Mouse (Mus musculus) spleen, adult 2 months (tissue): Measurements from ENCODE around the gene Ube2d1. TPM values are rescaled to one million over a fixed set of nuclear protein-coding genes. Genes with fewer than 3 reads are reported as not detected.

ENCODE experiments used
- DNase-seq, 2 experiments: peaks; one replicate each; pipeline versions ENCODE4 v3.0.0 to v3.0.0-alpha.2; 2012 to 2021; ENCODE audit warnings: low spot score in 2 of 2, low read depth in 1 of 2
- H3K27ac ChIP-seq: fragments of 200-500 bp; 2 replicates; pipeline ENCODE4 v1.5.1; 2012; ENCODE audit warnings: low read length, inconsistent platforms; ENCODE audit not compliant: insufficient read depth
- H3K27me3 ChIP-seq: fragments of 200-500 bp; 2 replicates; pipeline ENCODE4 v1.6.1; 2012; ENCODE audit warnings: mild to moderate bottlenecking, moderate library complexity, low read length, inconsistent platforms; ENCODE audit not compliant: control insufficient read depth, insufficient read depth
- H3K36me3 ChIP-seq: fragments of 200-500 bp; 2 replicates; pipeline ENCODE4 v1.6.1; 2012; ENCODE audit warnings: mild to moderate bottlenecking, low read length, inconsistent platforms; ENCODE audit not compliant: control insufficient read depth, insufficient read depth
- H3K4me1 ChIP-seq: fragments of 200-500 bp; 2 replicates; pipeline ENCODE4 v1.6.1; 2011; ENCODE audit warnings: inconsistent platforms; ENCODE audit not compliant: control insufficient read depth, insufficient read depth, insufficient read length
- H3K4me3 ChIP-seq: fragments of 200-500 bp; 2 replicates; pipeline ENCODE4 v1.5.1; 2011; ENCODE audit warnings: mild to moderate bottlenecking, inconsistent platforms; ENCODE audit not compliant: insufficient read depth, insufficient read length; ENCODE audit errors: extremely low read depth
- CTCF ChIP-seq: fragments of 200-500 bp; IDR thresholded peaks from 2 replicates; pipeline ENCODE4 v1.5.1; 2011; ENCODE audit warnings: mild to moderate bottlenecking, inconsistent platforms; ENCODE audit not compliant: insufficient read depth, insufficient read length, insufficient replicate concordance; ENCODE audit errors: extremely low read depth
- POLR2A ChIP-seq: fragments of 200-500 bp; IDR thresholded peaks from 2 replicates; pipeline ENCODE4 v1.6.1; 2011; ENCODE audit warnings: low read depth, low read length, inconsistent platforms
- WGBS: fragments of 180-500 bp; shearing (Covaris S2); methylation state at CpG from one replicate; pipeline ENCODE4 v1.1.7; 2018; 5-methylcytosine and 5-hydroxymethylcytosine counted together
- polyA plus RNA-seq: library from polyadenylated mRNA; depleted of rRNA; stranded (reverse); fragments of >200 nt; gene quantifications from 2 replicates; pipeline ENCODE4 v1.2.3, GENCODE M21; 2012; rRNA removed

The Ube2d1 gene
- polyA plus RNA-seq: 29.4 and 48.9 TPM in 2 replicates

GRCm38 (mm10) chr10:71285126-71285580 lies at the start of gene Ube2d1:
Gene Ube2d1, minus strand, starts transcription at chr10:71285262.
- Histone ChIP-seq H3K27ac (no peak within 1 kb of the TSS; the same call in 1 of the 2 replicates), H3K36me3 (no peaks in the 10 kb centered on the region), H3K27me3 (no peaks in the 10 kb centered on the region), H3K4me1 (peaks cover 4% of the 10 kb centered on the region; the same call in 1 of the 2 replicates), H3K4me3 (peak within 1 kb of the TSS; percentile 75)
- DNase-seq: peak; percentile 26 to 86
- TF ChIP-seq POLR2A (peak; percentile 28; the same call in 1 of the 2 replicates), CTCF (0 out of 2 replicates have a peak, but pooled peaks have one; percentile 2)
- under 1% methylated on average over 49 of the region's 50 CpGs for WGBS

DNA sequence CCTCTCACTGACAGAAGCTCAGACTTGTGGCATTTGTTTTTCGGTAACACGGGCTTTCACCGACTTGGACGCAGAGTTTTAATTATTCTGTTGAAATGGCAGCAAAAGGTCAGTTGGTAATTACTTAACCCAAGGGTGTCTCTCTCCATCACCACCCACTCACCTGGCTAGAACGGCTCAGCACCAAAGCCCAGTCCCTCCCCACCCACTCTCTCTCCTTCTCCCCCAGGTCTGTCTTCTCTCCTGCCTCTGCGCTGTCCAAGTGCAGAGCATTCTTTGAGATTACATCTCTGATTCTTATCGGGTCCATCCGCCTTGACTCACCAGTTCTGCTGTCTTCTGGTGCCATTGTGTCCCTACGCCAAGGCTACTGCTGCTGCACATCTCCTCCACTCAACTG lies 47.8 kb upstream of the Ube2d1 start:
- Histone ChIP-seq H3K4me1 (no peaks in the 10 kb centered on the region), H3K36me3 (peaks cover 14% of the 10 kb centered on the region), H3K27me3 (no peaks in the 10 kb centered on the region), H3K4me3 (no peak overlapping the region), H3K27ac (no peak overlapping the region)
- 91% methylated on average over 9 of the region's 9 CpGs for WGBS
- no peak for DNase-seq
- TF ChIP-seq POLR2A (no peak), CTCF (no peak)

DNA sequence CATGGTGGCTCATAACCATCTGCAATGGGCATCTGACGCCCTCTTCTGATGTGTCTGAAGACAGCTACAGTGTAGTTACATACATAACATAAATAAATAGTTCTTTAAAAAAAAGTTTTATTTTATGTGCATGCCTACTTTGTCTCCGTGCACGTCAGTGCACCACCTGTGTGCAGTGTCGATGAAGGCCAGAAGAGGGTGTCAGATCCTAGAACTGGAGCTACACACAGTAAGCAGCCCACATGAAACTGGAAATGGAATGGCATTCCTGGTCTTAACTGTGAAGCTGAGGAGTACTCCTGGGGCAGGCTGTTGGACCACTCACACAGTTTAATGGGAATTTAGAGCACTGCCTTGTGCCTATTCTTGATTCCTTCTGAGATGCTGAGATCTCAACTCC lies 47.3 kb upstream of the Ube2d1 start:
- H3K4me3 ChIP-seq: no peak overlapping the region
- TF ChIP-seq CTCF: no peak
- TF ChIP-seq POLR2A: no peak
- no peaks in the 10 kb centered on the region for H3K27me3 ChIP-seq
- 94% methylated on average over 4 of the region's 4 CpGs for WGBS
- no peaks in the 10 kb centered on the region for H3K4me1 ChIP-seq
- peaks cover 14% of the 10 kb centered on the region for H3K36me3 ChIP-seq
- no peak for DNase-seq
- H3K27ac ChIP-seq: no peak overlapping the region

DNA sequence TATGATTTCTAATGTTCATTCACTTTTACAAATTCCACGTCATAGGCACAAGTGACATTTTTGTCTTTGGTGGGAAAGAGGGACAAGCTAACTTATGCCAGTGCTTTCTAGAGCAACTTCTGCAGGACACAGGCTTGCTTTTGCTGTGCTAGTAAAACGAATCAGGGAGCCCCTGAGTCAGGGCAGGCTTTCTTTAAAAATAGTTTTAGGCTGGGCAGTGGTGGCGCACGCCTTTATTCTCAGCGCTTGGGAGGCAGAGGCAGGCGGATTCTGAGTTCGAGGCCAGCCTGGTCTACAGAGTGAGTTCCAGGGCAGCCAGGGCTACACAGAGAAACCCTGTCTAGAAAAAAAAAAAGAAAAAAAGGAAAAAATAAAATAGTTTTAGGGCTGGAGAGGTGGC lies 46.8 kb upstream of the Ube2d1 start:
- no peak overlapping the region for H3K4me3 ChIP-seq
- H3K36me3 ChIP-seq: peaks cover 14% of the 10 kb centered on the region
- no peaks in the 10 kb centered on the region for H3K4me1 ChIP-seq
- DNase-seq: no peak
- TF ChIP-seq CTCF (no peak), POLR2A (no peak)
- H3K27ac ChIP-seq: no peak overlapping the region
- H3K27me3 ChIP-seq: no peaks in the 10 kb centered on the region
- 97% methylated on average over 7 of the region's 7 CpGs for WGBS

GRCm38 (mm10) chr10:71330070-71330469 lies 45.0 kb upstream of the Ube2d1 start:
- H3K4me3 ChIP-seq: no peak overlapping the region
- 96% methylated on average over 12 of the region's 12 CpGs for WGBS
- peaks cover 8% of the 10 kb centered on the region for H3K36me3 ChIP-seq
- no peak for DNase-seq
- no peak overlapping the region for H3K27ac ChIP-seq
- TF ChIP-seq CTCF (no peak), POLR2A (no peak)
- H3K27me3 ChIP-seq: no peaks in the 10 kb centered on the region
- H3K4me1 ChIP-seq: no peaks in the 10 kb centered on the region

- peaks cover 8% of the 10 kb centered on the region for H3K36me3 ChIP-seq
- TF ChIP-seq POLR2A: no peak
- TF ChIP-seq CTCF: no peak
- no peak for DNase-seq
- H3K4me1 ChIP-seq: no peaks in the 10 kb centered on the region
- no peak overlapping the region for H3K27ac ChIP-seq
- H3K27me3 ChIP-seq: no peaks in the 10 kb centered on the region
- no peak overlapping the region for H3K4me3 ChIP-seq
- 92% methylated on average over 6 of the region's 6 CpGs for WGBS
Measured at GRCm38 (mm10) chr10:71329295-71329694, 44.2 kb upstream of the Ube2d1 start.

DNA sequence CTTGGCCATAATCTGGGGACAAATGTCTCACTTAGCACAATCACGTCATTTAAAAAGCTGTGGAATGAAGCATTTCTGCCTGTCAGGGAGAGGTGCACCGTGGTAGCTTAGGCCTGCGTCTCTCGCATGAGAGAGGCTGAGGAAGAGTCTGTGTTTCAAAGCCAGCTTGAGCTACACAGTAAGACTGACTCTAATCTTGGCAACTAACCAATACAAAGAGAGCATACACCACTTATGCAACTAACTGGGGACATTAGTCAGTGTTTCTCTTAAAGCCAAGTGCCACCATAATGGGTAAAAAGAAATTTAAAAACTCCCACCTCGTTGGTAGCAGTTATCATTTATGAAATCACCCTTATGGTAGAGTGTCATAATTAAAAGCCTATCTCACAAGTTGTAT lies 43.8 kb upstream of the Ube2d1 start:
- Histone ChIP-seq H3K27ac (no peak overlapping the region), H3K4me3 (no peak overlapping the region), H3K4me1 (no peaks in the 10 kb centered on the region), H3K27me3 (no peaks in the 10 kb centered on the region), H3K36me3 (peaks cover 8% of the 10 kb centered on the region)
- 86% methylated on average over 5 of the region's 5 CpGs for WGBS
- no peak for DNase-seq
- TF ChIP-seq CTCF: no peak
- TF ChIP-seq POLR2A: no peak

- TF ChIP-seq POLR2A: no peak
- no peak for TF ChIP-seq CTCF
- DNase-seq: no peak
- Histone ChIP-seq H3K27me3 (no peaks in the 10 kb centered on the region), H3K4me3 (no peak overlapping the region), H3K36me3 (peaks cover 8% of the 10 kb centered on the region), H3K27ac (no peak overlapping the region), H3K4me1 (no peaks in the 10 kb centered on the region)
- 44% methylated on average over 6 of the region's 6 CpGs for WGBS
Measured at GRCm38 (mm10) chr10:71328382-71328781, 43.3 kb upstream of the Ube2d1 start.
